Mouse (Mus musculus) MEL-GATA-1-ER (cell line): Measurements from ENCODE around the gene Trim69.
"Not testable (repeated sequence)": the region's sequence is repeated elsewhere in the genome, so short reads cannot be mapped to it uniquely, and the experiment has no call there.

Source experiments
- DNase-seq: peaks from one replicate; pipeline ENCODE4 v3.0.0-alpha.2; 2012; ENCODE audit warnings: low read depth; ENCODE audit errors: extremely low read depth

Trim69 gene

GRCm38 (mm10) chr2:122206440-122207107 is 46.1 kb downstream of the Trim69 start:
- DNase-seq = no peak

- DNase-seq = no peak
Measured at GRCm38 (mm10) chr2:122210534-122211228, 50.2 kb downstream of the Trim69 start.

DNA sequence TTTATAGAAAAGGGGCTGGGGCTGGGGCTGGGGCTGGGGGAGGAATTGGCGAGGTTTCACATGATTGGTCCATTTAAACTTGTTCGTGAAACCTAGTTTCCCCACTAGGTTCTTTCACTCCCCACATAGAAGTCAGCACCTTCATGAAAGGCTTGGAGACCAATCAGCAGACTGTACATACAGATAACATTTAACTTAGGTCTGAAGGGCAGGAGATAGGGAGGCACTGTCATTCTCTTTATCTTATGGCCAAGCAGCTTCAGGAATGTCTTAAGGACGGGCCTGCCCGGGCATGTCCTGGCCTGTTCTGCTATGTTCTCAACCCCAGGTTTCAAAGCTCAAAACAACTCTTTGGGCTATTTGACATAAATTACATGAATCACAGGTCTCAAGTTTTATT is 56.6 kb downstream of the Trim69 start:
- not testable (repeated sequence) for DNase-seq

DNA sequence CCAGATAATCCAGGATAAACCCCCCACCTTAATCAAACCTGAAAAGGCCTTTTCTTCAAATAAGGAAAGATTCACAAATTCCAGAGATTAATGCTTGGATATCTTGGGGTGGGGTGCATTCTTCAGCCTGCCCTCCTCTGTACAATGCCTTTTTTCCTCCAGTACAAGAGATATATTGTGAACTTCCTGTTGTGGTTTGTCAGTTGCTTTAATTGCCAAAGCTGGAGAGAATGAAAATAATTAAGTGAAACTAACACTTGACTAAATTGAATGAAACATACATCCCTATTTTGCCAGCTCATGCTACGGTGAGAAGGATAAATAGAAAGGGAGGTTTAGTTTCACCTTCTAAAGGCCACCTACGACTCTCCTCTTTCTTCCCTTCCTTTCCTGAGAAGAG is 57.7 kb downstream of the Trim69 start:
- no peak for DNase-seq

- no peak for DNase-seq
Measured at GRCm38 (mm10) chr2:122221378-122221777, 60.9 kb downstream of the Trim69 start.

DNA sequence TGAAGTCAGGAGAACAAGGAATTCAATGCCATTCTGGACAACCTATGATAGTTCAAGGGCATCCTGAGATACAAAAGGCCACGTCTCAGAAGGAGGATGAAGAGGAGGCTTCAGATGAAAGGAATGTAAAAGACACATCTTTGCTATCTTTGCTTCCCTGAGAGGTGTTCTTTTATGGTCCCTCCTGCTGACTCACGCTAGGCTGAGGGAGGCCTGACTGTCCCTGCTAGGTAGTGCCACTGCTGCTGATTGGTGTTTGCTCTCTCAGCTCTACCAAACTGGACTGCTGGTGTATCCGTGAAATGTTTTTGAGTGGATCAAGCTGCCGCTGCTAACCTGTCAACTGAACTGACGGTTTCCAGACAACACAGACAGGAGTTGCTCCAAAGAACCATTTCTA is 61.3 kb downstream of the Trim69 start:
- DNase-seq = no peak

DNA sequence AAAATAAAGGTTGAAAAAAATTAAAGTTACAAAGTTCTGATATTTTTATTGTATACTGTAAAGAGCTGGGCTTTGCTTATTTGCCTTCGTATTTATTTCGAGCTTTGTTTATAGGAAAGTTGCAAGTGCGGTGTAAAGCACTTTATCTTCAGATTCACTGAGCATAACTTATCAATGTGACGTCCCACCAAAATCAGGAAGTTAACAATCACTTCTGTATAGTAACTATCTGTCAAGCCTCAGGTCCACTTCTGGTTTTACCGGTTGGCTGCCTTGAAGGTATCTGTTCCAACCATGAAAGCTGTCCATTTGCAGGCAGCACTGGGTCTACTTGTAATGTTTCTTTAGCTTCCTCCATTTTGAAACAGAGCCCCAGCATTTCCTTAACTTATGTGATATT is 61.8 kb downstream of the Trim69 start:
- DNase-seq = peak; percentile 62

- no peak for DNase-seq
Measured at GRCm38 (mm10) chr2:122223654-122224053, 63.2 kb downstream of the Trim69 start.
